ENCODE assay signal across 8 mouse cellular contexts in genomic region chr2:127136979-127137378, GRCm38 (mm10). TPM values are rescaled to one million over a fixed set of nuclear protein-coding genes. Genes with fewer than 3 reads are reported as not detected.
DNase-seq lines count a peak whose midpoint lies in the region; ATAC-seq and TF ChIP-seq lines count a peak whose summit lies in the region.

No protein-coding gene starts in this region.

- no peak overlapping the region for H3K9ac ChIP-seq in midbrain, embryonic 12.5 days (replicated peaks)
- no peak overlapping the region for H3K9ac ChIP-seq in midbrain, embryonic 15.5 days
- no peak overlapping the region for H3K9ac ChIP-seq in heart, embryonic 11.5 days (ENCODE audit: low read depth, low read length)
- no peak overlapping the region for H3K9ac ChIP-seq in kidney, postnatal 0 days (ENCODE audit: low read depth, low read length)

- H3K4me1 ChIP-seq in midbrain, embryonic 12.5 days: peaks cover 33% of the 10 kb centered on the region
- peaks cover 19% of the 10 kb centered on the region for H3K4me1 ChIP-seq in midbrain, embryonic 15.5 days
- peaks cover 20% of the 10 kb centered on the region for H3K4me1 ChIP-seq in heart, embryonic 11.5 days (ENCODE audit: control insufficient read depth, insufficient read depth, low read length)
- peaks cover 7% of the 10 kb centered on the region; the same call in 1 of the 2 replicates for H3K4me1 ChIP-seq in kidney, postnatal 0 days (replicated peaks; ENCODE audit: insufficient read depth, low read length)

- H3K9me3 ChIP-seq in midbrain, embryonic 12.5 days: no peaks in the 10 kb centered on the region
- no peaks in the 10 kb centered on the region for H3K9me3 ChIP-seq in midbrain, embryonic 15.5 days
- no peaks in the 10 kb centered on the region for H3K9me3 ChIP-seq in heart, embryonic 11.5 days (replicated peaks; ENCODE audit: control insufficient read depth, low read length)
- no peaks in the 10 kb centered on the region for H3K9me3 ChIP-seq in kidney, postnatal 0 days (replicated peaks; ENCODE audit: low read length)

- H3K4me2 ChIP-seq in midbrain, embryonic 12.5 days (replicated peaks): no peak overlapping the region
- H3K4me2 ChIP-seq in midbrain, embryonic 15.5 days: no peak overlapping the region
- H3K4me2 ChIP-seq in heart, embryonic 11.5 days: peak overlapping the region; percentile 35
- peak overlapping the region; percentile 9 for H3K4me2 ChIP-seq in kidney, postnatal 0 days (ENCODE audit: low read length)

- ATAC-seq in midbrain, embryonic 12.5 days (ENCODE audit: low FRiP score, low read depth): peak; percentile 72
- ATAC-seq in midbrain, embryonic 15.5 days (replicated peaks): no peak; the same call in 1 of the 2 replicates
- ATAC-seq in heart, embryonic 11.5 days (replicated peaks; ENCODE audit: insufficient number of reproducible peaks, low FRiP score, low TSS enrichment): peak; percentile 33; the same call in 1 of the 2 replicates
- ATAC-seq in kidney, postnatal 0 days (replicated peaks; ENCODE audit: low FRiP score, low read depth): peak; percentile 16; the same call in 1 of the 2 replicates
- no peak for ATAC-seq in erythroid progenitor cell, adult 5-6 weeks (replicated peaks; ENCODE audit: low FRiP score, poor library complexity, severe bottlenecking)

- no peak overlapping the region for H3K4me3 ChIP-seq in midbrain, embryonic 12.5 days
- H3K4me3 ChIP-seq in midbrain, embryonic 15.5 days: no peak overlapping the region
- no peak overlapping the region for H3K4me3 ChIP-seq in heart, embryonic 11.5 days (ENCODE audit: low read depth, low read length)
- no peak overlapping the region for H3K4me3 ChIP-seq in kidney, postnatal 0 days (replicated peaks; ENCODE audit: low read depth, low read length)

- H3K36me3 ChIP-seq in midbrain, embryonic 12.5 days: peaks cover 19% of the 10 kb centered on the region
- H3K36me3 ChIP-seq in midbrain, embryonic 15.5 days (replicated peaks): no peaks in the 10 kb centered on the region
- H3K36me3 ChIP-seq in heart, embryonic 11.5 days (ENCODE audit: control insufficient read depth, insufficient read depth, low read length): peaks cover 14% of the 10 kb centered on the region
- 0 out of 2 replicates have a peak, but pooled peaks cover 5% of the 10 kb centered on the region for H3K36me3 ChIP-seq in kidney, postnatal 0 days (ENCODE audit: insufficient read depth, low read length)

- DNase-seq in embryo, embryonic 10 days (ENCODE audit: low spot score): peak; percentile 35
- DNase-seq in kidney, postnatal 0 days (ENCODE audit: low spot score): peak; percentile 69
- DNase-seq in lung, postnatal 36 days: peak; percentile 75
- peak; percentile 84 for DNase-seq in testis, postnatal 10 days (ENCODE audit: low spot score)

- TF ChIP-seq CTCF in kidney, postnatal 0 days (IDR thresholded peaks at IDR 0.05; ENCODE audit: low read depth): no peak

- H3K27me3 ChIP-seq in midbrain, embryonic 12.5 days: no peaks in the 10 kb centered on the region
- H3K27me3 ChIP-seq in midbrain, embryonic 15.5 days (replicated peaks): no peaks in the 10 kb centered on the region
- no peaks in the 10 kb centered on the region; the same call in 1 of the 2 replicates for H3K27me3 ChIP-seq in heart, embryonic 11.5 days (ENCODE audit: control insufficient read depth, insufficient read depth, low read length)
- H3K27me3 ChIP-seq in kidney, postnatal 0 days (ENCODE audit: insufficient read depth, low read length): no peaks in the 10 kb centered on the region

- 25% methylated on average over 5 of the region's 5 CpGs for WGBS in midbrain, embryonic 12.5 days
- 10% methylated on average over 5 of the region's 5 CpGs for WGBS in midbrain, embryonic 15.5 days
- WGBS in heart, embryonic 11.5 days (ENCODE audit: insufficient replicate concordance): 4% methylated on average over 5 of the region's 5 CpGs
- 9% methylated on average over 5 of the region's 5 CpGs for WGBS in kidney, postnatal 0 days

- peak overlapping the region; percentile 55 for H3K27ac ChIP-seq in midbrain, embryonic 12.5 days (replicated peaks)
- no peak overlapping the region for H3K27ac ChIP-seq in midbrain, embryonic 15.5 days
- no peak overlapping the region for H3K27ac ChIP-seq in heart, embryonic 11.5 days (ENCODE audit: low read depth, low read length)
- peak overlapping the region; percentile 58; the same call in 1 of the 2 replicates for H3K27ac ChIP-seq in kidney, postnatal 0 days

RNA-seq across cellular contexts. Expression of gene Ncaph, which starts 3.2 kb away (rescaled TPM):
- polyA plus RNA-seq in midbrain, embryonic 12.5 days (2016; fragmentation: Nextera tagmentation; extraction: Ambion mirVana): 78.7 and 81.8 TPM in 2 replicates
- 13.1 and 13.9 TPM in 2 replicates for polyA plus RNA-seq in midbrain, embryonic 15.5 days (2015; fragmentation: Nextera tagmentation; extraction: Ambion mirVana)
- polyA plus RNA-seq in heart, embryonic 11.5 days (2014; fragmentation: Nextera tagmentation; extraction: Ambion mirVana): 62.6 and 65.2 TPM in 2 replicates
- 36.7 and 41.9 TPM in 2 replicates for polyA plus RNA-seq in kidney, postnatal 0 days (2015; fragmentation: Nextera tagmentation; extraction: Ambion mirVana)
- 160 and 195 TPM in 2 replicates for total RNA-seq in erythroid progenitor cell, adult 5-6 weeks (2015; ENCODE audit: low replicate concordance)
- total RNA-seq in erythroid progenitor cell, adult 5-6 weeks (2017; ENCODE audit: low replicate concordance): 202 and 244 TPM in 2 replicates

RNA-seq across cellular contexts. Expression of gene Itpripl1, which starts 6.3 kb away (rescaled TPM):
- 11.3 and 11.8 TPM in 2 replicates for polyA plus RNA-seq in midbrain, embryonic 12.5 days (2016; fragmentation: Nextera tagmentation; extraction: Ambion mirVana)
- 7.6 and 7.7 TPM in 2 replicates for polyA plus RNA-seq in midbrain, embryonic 15.5 days (2015; fragmentation: Nextera tagmentation; extraction: Ambion mirVana)
- polyA plus RNA-seq in heart, embryonic 11.5 days (2014; fragmentation: Nextera tagmentation; extraction: Ambion mirVana): 11.2 TPM in 2 replicates
- polyA plus RNA-seq in kidney, postnatal 0 days (2015; fragmentation: Nextera tagmentation; extraction: Ambion mirVana): 26.3 and 29.0 TPM in 2 replicates
- total RNA-seq in erythroid progenitor cell, adult 5-6 weeks (2015; ENCODE audit: low replicate concordance): 8.0 and 10.8 TPM in 2 replicates
- 2.2 and 2.4 TPM in 2 replicates for total RNA-seq in erythroid progenitor cell, adult 5-6 weeks (2017; ENCODE audit: low replicate concordance)

Comparison
In these comparisons a context has a peak if more than half of its experiments do, and no peak if none do; other contexts are left out.
1. ATAC-seq: peak in midbrain, embryonic 12.5 days (single experiment), heart, embryonic 11.5 days (single experiment) and kidney, postnatal 0 days (single experiment); none in midbrain, embryonic 15.5 days (single experiment) and erythroid progenitor cell, adult 5-6 weeks (single experiment).
2. H3K27ac ChIP-seq: peak in midbrain, embryonic 12.5 days (single experiment) and kidney, postnatal 0 days (single experiment); none in midbrain, embryonic 15.5 days (single experiment) and heart, embryonic 11.5 days (single experiment).
3. H3K4me2 ChIP-seq: peak in heart, embryonic 11.5 days (single experiment) and kidney, postnatal 0 days (single experiment); none in midbrain, embryonic 12.5 days (single experiment) and midbrain, embryonic 15.5 days (single experiment).
4. Peak in every context shown above with its lines, with median percentiles within 50 percentile points of each other: DNase-seq.